Mouse (Mus musculus) liver, embryonic 15.5 days (tissue): ENCODE measurements at regions not wholly inside any gene's neighbourhood (a gene's known extent, or its start where the extent isn't known, plus 50 kb on each side); places are given as distances from the start of the nearest gene placed in this dataset.

Source experiments
- ATAC-seq: fragments of 200-750 bp; cut with Nextera tagmentation; 2 replicates; pipeline ENCODE4 v1.8.0; 2017; ENCODE audit warnings: moderate number of reproducible peaks, mild to moderate bottlenecking, moderate library complexity; ENCODE audit not compliant: insufficient read depth
- H3K27ac ChIP-seq: fragments of 300-500 bp; sonication (generic); replicated peaks from 2 replicates; pipeline ENCODE4 v1.5.1; 2015; ENCODE audit warnings: mild to moderate bottlenecking, inconsistent platforms
- H3K27me3 ChIP-seq: fragments of 300-500 bp; sonication (generic); 2 replicates; pipeline ENCODE4 v1.6.1; 2015; ENCODE audit warnings: mild to moderate bottlenecking, inconsistent platforms
- H3K36me3 ChIP-seq: fragments of 300-500 bp; sonication (generic); replicated peaks from 2 replicates; pipeline ENCODE4 v1.6.1; 2015; ENCODE audit warnings: moderate library complexity, mild to moderate bottlenecking, inconsistent platforms
- H3K4me1 ChIP-seq: fragments of 300-500 bp; sonication (generic); replicated peaks from 2 replicates; pipeline ENCODE4 v1.6.1; 2015; ENCODE audit warnings: inconsistent platforms
- H3K4me2 ChIP-seq: fragments of 300-500 bp; sonication (generic); 2 replicates; pipeline ENCODE4 v1.6.1; 2015; ENCODE audit warnings: moderate library complexity, mild to moderate bottlenecking, inconsistent platforms
- H3K4me3 ChIP-seq: fragments of 300-500 bp; sonication (generic); replicated peaks from 2 replicates; pipeline ENCODE4 v1.5.1; 2015; ENCODE audit warnings: mild to moderate bottlenecking, inconsistent platforms
- H3K9ac ChIP-seq: fragments of 300-500 bp; sonication (generic); 2 replicates; pipeline ENCODE4 v1.6.1; 2015; ENCODE audit warnings: moderate library complexity, mild to moderate bottlenecking, inconsistent platforms
- H3K9me3 ChIP-seq: fragments of 300-500 bp; sonication (generic); replicated peaks from 2 replicates; pipeline ENCODE4 v1.6.1; 2016; ENCODE audit warnings: inconsistent platforms
- WGBS: fragments of 180-500 bp; shearing (Covaris S2); methylation state at CpG from one replicate; pipeline ENCODE4 v1.1.7; 2015; ENCODE audit warnings: mixed read lengths; ENCODE audit not compliant: insufficient replicate concordance; 5-methylcytosine and 5-hydroxymethylcytosine counted together

GRCm38 (mm10) chr16:55616408-55617120, 222.1 kb downstream of the Nfkbiz start:
- H3K4me1 ChIP-seq, result no peaks in the 10 kb centered on the region
- no peaks in the 10 kb centered on the region for H3K9me3 ChIP-seq
- ATAC-seq, result no peak
- no peak overlapping the region for H3K4me2 ChIP-seq
- no peak overlapping the region for H3K27ac ChIP-seq
- 40% methylated on average over 1 of the region's 1 CpGs for WGBS
- no peak overlapping the region for H3K4me3 ChIP-seq
- no peaks in the 10 kb centered on the region for H3K36me3 ChIP-seq
- no peak overlapping the region for H3K9ac ChIP-seq
- no peaks in the 10 kb centered on the region for H3K27me3 ChIP-seq

- Histone ChIP-seq H3K9me3 (no peaks in the 10 kb centered on the region), H3K4me1 (no peaks in the 10 kb centered on the region), H3K9ac (no peak overlapping the region), H3K27me3 (no peaks in the 10 kb centered on the region), H3K36me3 (no peaks in the 10 kb centered on the region), H3K4me2 (no peak overlapping the region), H3K27ac (no peak overlapping the region), H3K4me3 (no peak overlapping the region)
- 61% methylated on average over 3 of the region's 3 CpGs for WGBS
- ATAC-seq, result no peak
Measured at GRCm38 (mm10) chr16:55612873-55613272, 225.8 kb downstream of the Nfkbiz start.

GRCm38 (mm10) chr16:55612001-55612400, 226.7 kb downstream of the Nfkbiz start:
- 57% methylated on average over 5 of the region's 5 CpGs for WGBS
- Histone ChIP-seq H3K9ac (no peak overlapping the region), H3K4me1 (no peaks in the 10 kb centered on the region), H3K9me3 (no peaks in the 10 kb centered on the region), H3K27ac (no peak overlapping the region), H3K4me3 (no peak overlapping the region), H3K36me3 (no peaks in the 10 kb centered on the region), H3K4me2 (no peak overlapping the region), H3K27me3 (no peaks in the 10 kb centered on the region)
- ATAC-seq, result no peak

GRCm38 (mm10) chr16:55611172-55611571, 227.5 kb downstream of the Nfkbiz start:
- Histone ChIP-seq H3K27ac (no peak overlapping the region), H3K9ac (no peak overlapping the region), H3K4me1 (no peaks in the 10 kb centered on the region), H3K4me3 (no peak overlapping the region), H3K36me3 (no peaks in the 10 kb centered on the region), H3K9me3 (no peaks in the 10 kb centered on the region), H3K4me2 (no peak overlapping the region), H3K27me3 (no peaks in the 10 kb centered on the region)
- ATAC-seq, result no peak
- WGBS, result 69% methylated on average over 3 of the region's 3 CpGs

- H3K9ac ChIP-seq, result no peak overlapping the region
- H3K4me2 ChIP-seq, result no peak overlapping the region
- no peaks in the 10 kb centered on the region for H3K27me3 ChIP-seq
- ATAC-seq, result no peak
- H3K27ac ChIP-seq, result no peak overlapping the region
- WGBS, result 62% methylated on average over 3 of the region's 3 CpGs
- H3K9me3 ChIP-seq, result no peaks in the 10 kb centered on the region
- H3K4me1 ChIP-seq, result no peaks in the 10 kb centered on the region
- H3K4me3 ChIP-seq, result no peak overlapping the region
- H3K36me3 ChIP-seq, result no peaks in the 10 kb centered on the region
Measured at GRCm38 (mm10) chr16:55608361-55608760, 230.3 kb downstream of the Nfkbiz start.

GRCm38 (mm10) chr16:55606447-55607239, 232.1 kb downstream of the Nfkbiz start:
- Histone ChIP-seq H3K9me3 (no peaks in the 10 kb centered on the region), H3K36me3 (no peaks in the 10 kb centered on the region), H3K27me3 (no peaks in the 10 kb centered on the region), H3K27ac (no peak overlapping the region), H3K4me1 (no peaks in the 10 kb centered on the region), H3K9ac (no peak overlapping the region), H3K4me3 (no peak overlapping the region), H3K4me2 (no peak overlapping the region)
- no peak for ATAC-seq
- WGBS, result 62% methylated on average over 7 of the region's 7 CpGs

GRCm38 (mm10) chr16:55603611-55604010, 235.1 kb downstream of the Nfkbiz start:
- H3K9ac ChIP-seq, result no peak overlapping the region
- no peaks in the 10 kb centered on the region for H3K27me3 ChIP-seq
- H3K4me1 ChIP-seq, result no peaks in the 10 kb centered on the region
- no peaks in the 10 kb centered on the region for H3K36me3 ChIP-seq
- no peak for ATAC-seq
- H3K9me3 ChIP-seq, result no peaks in the 10 kb centered on the region
- no peak overlapping the region for H3K4me3 ChIP-seq
- H3K27ac ChIP-seq, result no peak overlapping the region
- no peak overlapping the region for H3K4me2 ChIP-seq
- whole genome bisulfite sequencing, result 46% methylated on average over 2 of the region's 2 CpGs

GRCm38 (mm10) chr16:55589382-55589956, 249.2 kb downstream of the Nfkbiz start:
- H3K4me3 ChIP-seq, result no peak overlapping the region
- no peaks in the 10 kb centered on the region for H3K4me1 ChIP-seq
- 27% methylated on average over 1 of the region's 1 CpGs for WGBS
- ATAC-seq, result no peak
- no peaks in the 10 kb centered on the region for H3K27me3 ChIP-seq
- H3K27ac ChIP-seq, result no peak overlapping the region
- H3K9ac ChIP-seq, result no peak overlapping the region
- no peaks in the 10 kb centered on the region for H3K9me3 ChIP-seq
- no peaks in the 10 kb centered on the region for H3K36me3 ChIP-seq
- H3K4me2 ChIP-seq, result no peak overlapping the region

- ATAC-seq, result no peak
- H3K9me3 ChIP-seq, result no peaks in the 10 kb centered on the region
- 63% methylated on average over 6 of the region's 6 CpGs for WGBS
- no peak overlapping the region for H3K4me3 ChIP-seq
- H3K27me3 ChIP-seq, result no peaks in the 10 kb centered on the region
- no peak overlapping the region for H3K4me2 ChIP-seq
- H3K27ac ChIP-seq, result no peak overlapping the region
- no peaks in the 10 kb centered on the region for H3K36me3 ChIP-seq
- H3K4me1 ChIP-seq, result no peaks in the 10 kb centered on the region
- H3K9ac ChIP-seq, result no peak overlapping the region
Measured at GRCm38 (mm10) chr16:55587138-55587537, 251.6 kb downstream of the Nfkbiz start.

GRCm38 (mm10) chr16:55582906-55583305, 255.8 kb downstream of the Nfkbiz start:
- Histone ChIP-seq H3K36me3 (no peaks in the 10 kb centered on the region), H3K9me3 (no peaks in the 10 kb centered on the region), H3K27ac (no peak overlapping the region), H3K27me3 (no peaks in the 10 kb centered on the region), H3K9ac (no peak overlapping the region), H3K4me1 (no peaks in the 10 kb centered on the region), H3K4me3 (no peak overlapping the region), H3K4me2 (no peak overlapping the region)
- WGBS, result 42% methylated on average over 3 of the region's 3 CpGs
- ATAC-seq, result no peak

- 77% methylated on average over 7 of the region's 7 CpGs for WGBS
- H3K27ac ChIP-seq, result no peak overlapping the region
Measured at GRCm38 (mm10) chr16:55582029-55582428, 256.7 kb downstream of the Nfkbiz start.

More at GRCm38 (mm10) chr16:55582029-55582428, 256.7 kb downstream of the Nfkbiz start:
- ATAC-seq, result no peak
- Histone ChIP-seq H3K4me2 (no peak overlapping the region), H3K4me1 (no peaks in the 10 kb centered on the region), H3K4me3 (no peak overlapping the region), H3K9ac (no peak overlapping the region), H3K27me3 (no peaks in the 10 kb centered on the region), H3K36me3 (no peaks in the 10 kb centered on the region), H3K9me3 (no peaks in the 10 kb centered on the region)
